Mouse (Mus musculus) gastrocnemius, postnatal 4 days (tissue): ENCODE measurements at regions not wholly inside any gene's neighbourhood (a gene's known extent, or its start where the extent isn't known, plus 50 kb on each side); places are given as distances from the start of the nearest gene placed in this dataset.

Source experiments
- DNase-seq, 2 experiments: peaks; one replicate each; pipeline ENCODE4 v3.0.0; 2021 to 2022; ENCODE audit warnings: low spot score in 2 of 2, mixed read lengths in 2 of 2

GRCm38 (mm10) chr1:75612083-75612720 lies 66.1 kb downstream of the Slc4a3 start:
- no peak for DNase-seq

GRCm38 (mm10) chr1:75613206-75613605 lies 67.1 kb downstream of the Slc4a3 start:
- no peak for DNase-seq

- no peak for DNase-seq
Measured at GRCm38 (mm10) chr1:75616971-75617370, 70.9 kb downstream of the Slc4a3 start.

- no peak for DNase-seq
Measured at GRCm38 (mm10) chr1:75618367-75618790, 72.3 kb downstream of the Slc4a3 start.

GRCm38 (mm10) chr1:75630287-75630686 lies 84.2 kb downstream of the Slc4a3 start:
- DNase-seq = no peak

GRCm38 (mm10) chr1:75631729-75632128 lies 85.7 kb downstream of the Slc4a3 start:
- no peak for DNase-seq

GRCm38 (mm10) chr1:75635591-75635990 lies 89.5 kb downstream of the Slc4a3 start:
- no peak for DNase-seq

- DNase-seq = no peak
Measured at GRCm38 (mm10) chr1:75639031-75640001, 93.2 kb downstream of the Slc4a3 start.

- no peak for DNase-seq
Measured at GRCm38 (mm10) chr1:75642496-75642895, 96.4 kb downstream of the Slc4a3 start.

GRCm38 (mm10) chr1:75652547-75652946 lies 106.5 kb downstream of the Slc4a3 start:
- DNase-seq = peak in 1 of 2 experiments; percentile 55

- DNase-seq = no peak
Measured at GRCm38 (mm10) chr1:75652987-75653573, 107.0 kb downstream of the Slc4a3 start.

GRCm38 (mm10) chr1:75653671-75654076 lies 107.6 kb downstream of the Slc4a3 start:
- peak; percentile 34 to 59 for DNase-seq

- DNase-seq = no peak
Measured at GRCm38 (mm10) chr1:75656592-75656991, 110.5 kb downstream of the Slc4a3 start.

GRCm38 (mm10) chr1:75660336-75661100 lies 114.5 kb downstream of the Slc4a3 start:
- DNase-seq = no peak

GRCm38 (mm10) chr1:75662141-75662990 lies 116.3 kb downstream of the Slc4a3 start:
- DNase-seq = peak in 1 of 2 experiments; percentile 26

- no peak for DNase-seq
Measured at GRCm38 (mm10) chr1:75667736-75668269, 121.7 kb downstream of the Slc4a3 start.

GRCm38 (mm10) chr1:75676295-75676694 lies 130.2 kb downstream of the Slc4a3 start:
- no peak for DNase-seq

GRCm38 (mm10) chr1:75677695-75678094 lies 131.6 kb downstream of the Slc4a3 start:
- DNase-seq = no peak

- DNase-seq = no peak
Measured at GRCm38 (mm10) chr1:75678279-75678678, 132.2 kb downstream of the Slc4a3 start.

GRCm38 (mm10) chr1:75680366-75680765 lies 134.3 kb downstream of the Slc4a3 start:
- DNase-seq = no peak
